Mouse (Mus musculus) embryo, embryonic 10 days (tissue): ENCODE measurements around the gene Ptdss2.

Source experiments
- DNase-seq: peaks from one replicate; pipeline ENCODE4 v3.0.0-alpha.2; 2015; ENCODE audit warnings: low spot score

The Ptdss2 gene

DNA sequence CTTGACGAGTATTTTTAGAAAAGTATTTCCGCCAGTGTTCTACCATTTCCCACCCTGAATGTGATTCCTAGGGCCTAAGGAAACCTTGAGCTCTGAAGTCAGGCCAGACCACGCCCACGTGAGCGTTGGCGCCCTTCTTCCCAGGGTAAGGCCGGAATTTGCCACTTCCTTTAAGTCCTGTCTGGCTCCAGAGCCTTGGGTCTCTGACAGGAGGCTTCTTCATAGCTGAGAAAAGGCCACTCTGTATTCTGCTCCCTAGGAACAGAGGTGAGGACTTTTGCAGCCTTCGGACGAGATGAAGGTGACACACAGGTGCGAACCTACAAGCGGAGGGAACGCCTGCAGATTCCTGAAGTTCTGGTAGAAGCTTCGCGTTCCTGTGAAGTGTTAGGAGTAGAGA lies at the start of gene Ptdss2:
Ptdss2 (plus strand) TSS at position 138 of the 400 bp plus-strand sequence.
- DNase-seq: peak; percentile 64

DNA sequence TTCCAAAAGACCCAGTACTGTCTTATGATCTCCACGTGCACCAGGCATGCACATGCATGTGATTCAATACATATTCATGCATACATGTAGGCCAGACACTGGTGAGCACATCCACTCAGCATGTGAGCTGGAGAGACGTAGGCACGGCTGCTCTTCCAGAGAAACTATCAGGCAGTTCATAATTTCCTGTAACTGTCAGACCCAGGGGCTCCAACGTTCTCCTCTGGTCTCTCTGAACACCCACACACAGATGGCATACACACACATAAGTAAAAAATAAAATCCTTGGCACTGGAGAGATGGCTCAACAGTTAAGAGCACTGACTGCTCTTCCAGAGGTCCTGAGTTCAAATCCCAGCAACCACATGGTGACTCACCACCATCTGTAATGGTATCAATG lies 48.4 kb upstream of the Ptdss2 start:
- DNase-seq: no peak

DNA sequence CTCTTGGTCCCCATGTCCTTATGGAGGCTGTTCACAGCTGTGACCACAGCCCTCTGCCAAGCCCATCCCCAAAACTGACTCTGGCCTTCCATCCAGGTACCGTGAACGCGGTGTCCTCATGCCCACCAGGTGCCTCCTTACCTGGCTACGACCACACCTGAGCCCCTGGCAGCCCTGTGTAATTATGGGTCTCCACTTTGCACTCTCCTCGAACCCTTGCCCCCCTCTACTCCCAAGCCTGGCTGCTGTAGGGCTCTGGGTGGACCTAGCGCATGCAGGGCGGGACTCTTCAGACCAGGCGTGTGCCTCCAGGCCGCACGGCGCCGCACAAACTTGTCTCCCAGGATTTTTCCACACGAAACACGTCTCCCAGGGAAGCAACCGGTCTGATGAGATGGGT lies 44.3 kb upstream of the Ptdss2 start, which contains the start of gene Pkp3:
Pkp3 (plus strand) TSS at position 378 of the 400 bp plus-strand sequence.
- DNase-seq: no peak

DNA sequence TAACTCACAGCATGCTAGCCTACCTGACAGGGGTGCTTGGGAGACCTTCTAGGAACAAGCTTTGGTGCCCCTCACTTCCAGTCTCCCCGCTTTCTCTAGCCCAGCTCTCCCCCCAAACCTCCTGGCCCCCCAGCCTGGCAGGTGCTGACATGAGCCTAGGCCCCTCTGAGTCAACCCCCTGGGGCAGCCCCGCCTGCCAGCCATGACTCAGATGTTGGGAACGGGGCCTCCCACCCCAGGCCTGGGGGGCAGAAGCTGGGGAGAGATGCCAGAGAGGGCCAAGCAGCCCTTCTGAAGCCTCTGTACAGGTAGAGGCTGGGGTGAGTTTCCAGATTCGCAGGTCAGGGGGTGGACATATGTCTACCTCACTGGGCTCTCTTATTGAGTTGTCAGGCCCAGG lies 43.3 kb upstream of the Ptdss2 start:
- DNase-seq: no peak

DNA sequence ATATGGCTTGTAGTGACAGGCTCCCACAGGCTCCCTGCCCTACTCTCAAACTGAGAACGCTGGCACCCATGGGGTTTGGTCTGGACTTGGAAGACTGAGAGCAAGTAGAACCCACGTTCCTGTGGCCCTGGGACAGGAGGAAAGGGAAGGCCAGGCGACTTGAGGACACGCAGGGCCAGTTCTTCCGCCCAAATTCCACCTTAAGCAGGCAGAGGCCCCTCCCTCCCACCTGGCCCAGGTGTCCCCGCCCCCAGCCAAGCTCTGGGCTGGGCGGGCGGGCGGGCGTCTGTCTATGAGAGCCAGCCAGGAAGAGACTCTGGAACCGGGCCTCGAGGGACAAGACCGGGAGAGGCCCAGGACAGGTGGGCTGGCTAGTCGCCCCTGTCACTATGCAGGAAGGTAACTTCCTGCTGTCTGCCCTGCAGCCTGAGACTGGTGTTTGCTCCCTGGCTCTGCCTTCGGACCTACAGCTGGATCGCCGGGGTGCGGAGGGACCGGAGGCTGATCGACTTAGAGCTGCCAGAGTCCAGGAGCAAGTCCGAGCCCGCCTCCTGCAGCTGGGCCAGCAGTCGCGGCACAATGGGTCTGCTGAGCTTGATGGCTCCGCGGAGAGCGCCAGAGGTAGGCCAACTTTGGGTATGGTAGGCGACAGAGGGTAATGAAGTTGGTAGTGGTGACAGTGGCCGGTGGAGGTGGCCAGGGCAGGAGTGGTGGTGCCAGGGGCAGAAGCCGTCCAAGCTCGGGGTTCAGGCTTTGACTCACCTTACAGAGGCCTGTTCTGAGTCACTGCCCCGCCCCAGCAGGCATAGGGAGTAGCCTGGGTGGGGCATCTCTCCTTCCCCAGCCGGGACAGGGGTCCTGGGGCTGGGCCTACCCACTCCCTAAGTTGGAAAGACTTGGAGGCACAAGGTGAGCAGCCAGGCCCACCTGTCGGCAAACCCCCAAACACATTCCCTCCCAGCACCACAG lies 42.4 kb upstream of the Ptdss2 start:
- no peak for DNase-seq

DNA sequence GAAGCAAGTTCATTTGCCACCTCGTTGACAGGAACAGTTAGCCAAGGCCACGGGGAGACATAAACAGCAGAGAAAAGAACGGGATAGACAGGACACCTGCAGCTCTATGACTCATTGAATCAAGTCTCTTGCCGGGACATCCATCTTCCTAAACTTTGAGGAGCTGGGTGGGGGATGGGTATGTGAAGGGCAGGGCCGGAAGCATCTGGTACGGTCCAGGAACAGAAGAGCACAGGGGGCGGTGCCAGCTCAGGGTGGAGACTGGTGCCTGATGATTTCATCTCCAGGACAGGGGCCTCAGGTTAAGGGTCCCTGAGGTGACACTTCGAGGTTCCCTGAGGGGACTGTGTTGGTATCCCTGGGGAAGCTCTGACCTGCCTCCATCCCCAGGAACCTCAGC lies 34.3 kb upstream of the Ptdss2 start:
- DNase-seq: no peak

DNA sequence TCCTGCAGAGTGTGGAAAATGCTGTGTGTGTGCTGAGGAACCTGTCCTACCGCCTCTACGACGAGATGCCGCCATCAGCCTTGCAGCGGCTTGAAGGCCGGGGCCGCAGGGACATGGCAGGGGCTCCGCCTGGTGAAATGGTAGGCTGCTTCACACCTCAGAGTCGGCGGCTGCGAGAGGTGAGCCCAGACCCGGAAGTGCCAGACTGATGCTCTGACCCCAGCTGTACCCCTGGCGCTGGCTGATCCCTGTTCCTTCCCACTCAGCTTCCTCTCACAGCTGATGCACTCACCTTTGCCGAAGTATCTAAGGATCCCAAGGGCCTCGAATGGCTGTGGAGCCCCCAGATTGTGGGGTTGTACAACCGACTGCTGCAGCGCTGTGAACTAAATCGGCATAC lies 33.7 kb upstream of the Ptdss2 start:
- no peak for DNase-seq

DNA sequence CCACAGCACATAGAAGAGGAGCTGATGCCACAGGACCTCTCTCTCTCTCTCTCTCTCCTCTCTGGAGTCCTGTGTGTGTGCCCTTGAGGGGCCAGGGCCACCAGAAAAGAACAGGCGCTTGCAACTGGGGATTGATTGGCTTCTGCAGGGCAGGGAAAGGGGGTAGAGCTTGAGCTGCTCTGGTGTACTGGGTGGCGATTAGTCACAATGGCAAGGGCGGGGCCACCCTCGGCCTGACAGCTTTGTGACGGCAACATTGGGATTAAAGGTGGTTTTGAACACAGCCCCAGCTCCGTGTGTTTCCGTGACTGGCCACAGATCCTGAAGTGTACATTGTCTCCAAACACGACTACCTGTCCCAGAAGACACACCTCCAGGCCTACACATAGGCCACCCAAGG lies 32.0 kb upstream of the Ptdss2 start:
- DNase-seq: no peak

DNA sequence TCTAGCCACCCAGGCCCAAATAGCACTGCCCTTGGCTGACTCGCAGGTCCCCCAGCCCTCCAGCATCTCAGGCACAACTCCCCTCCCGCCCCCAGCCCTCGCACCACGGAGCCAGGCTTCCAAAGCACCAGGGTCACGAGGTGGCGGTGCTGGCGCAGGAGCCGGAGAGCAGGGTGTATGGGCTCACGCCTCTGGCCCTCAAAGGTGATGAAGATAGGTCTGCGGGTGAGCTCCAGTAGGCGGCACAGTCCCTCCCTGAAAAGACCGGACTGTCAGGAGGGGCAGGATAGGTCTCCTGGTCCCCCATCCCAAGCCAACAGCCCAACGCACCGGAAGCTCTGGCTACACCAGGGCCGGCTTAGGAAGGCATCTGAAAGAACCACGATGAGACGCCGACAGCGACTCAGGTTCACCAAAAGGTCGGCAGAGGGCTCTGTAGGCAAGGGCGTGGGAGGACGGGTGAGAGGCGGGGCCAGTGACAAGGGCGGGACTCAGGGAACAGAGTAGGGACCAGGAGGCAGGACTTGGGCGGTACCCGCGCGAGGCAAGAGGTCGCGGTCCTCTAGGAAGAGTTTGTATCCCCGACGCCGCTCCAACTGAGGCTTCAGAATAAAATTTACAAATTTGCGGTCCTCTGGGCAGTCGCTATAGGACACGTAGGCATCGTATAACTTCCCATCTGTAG lies 30.0 kb upstream of the Ptdss2 start:
- peak; percentile 96 for DNase-seq

DNA sequence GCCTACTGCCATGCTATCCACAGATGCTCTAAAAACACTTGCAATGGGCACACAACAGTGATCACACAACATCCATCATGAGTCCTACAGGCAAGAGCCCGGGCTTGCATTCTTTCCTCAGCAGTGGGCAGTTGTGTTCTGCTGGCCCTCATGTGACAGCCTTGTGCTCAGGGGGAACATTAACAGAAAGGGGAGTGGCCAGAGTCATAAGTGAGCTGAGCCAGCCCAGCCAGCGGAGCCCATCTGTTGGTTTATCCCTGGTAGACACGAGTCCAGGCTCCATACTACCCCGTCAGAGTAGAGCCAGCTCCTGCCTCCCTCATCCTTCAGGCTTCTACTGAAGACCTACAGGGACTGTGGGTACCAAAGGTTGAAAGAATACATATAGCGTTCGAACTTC lies 28.2 kb upstream of the Ptdss2 start:
- no peak for DNase-seq

DNA sequence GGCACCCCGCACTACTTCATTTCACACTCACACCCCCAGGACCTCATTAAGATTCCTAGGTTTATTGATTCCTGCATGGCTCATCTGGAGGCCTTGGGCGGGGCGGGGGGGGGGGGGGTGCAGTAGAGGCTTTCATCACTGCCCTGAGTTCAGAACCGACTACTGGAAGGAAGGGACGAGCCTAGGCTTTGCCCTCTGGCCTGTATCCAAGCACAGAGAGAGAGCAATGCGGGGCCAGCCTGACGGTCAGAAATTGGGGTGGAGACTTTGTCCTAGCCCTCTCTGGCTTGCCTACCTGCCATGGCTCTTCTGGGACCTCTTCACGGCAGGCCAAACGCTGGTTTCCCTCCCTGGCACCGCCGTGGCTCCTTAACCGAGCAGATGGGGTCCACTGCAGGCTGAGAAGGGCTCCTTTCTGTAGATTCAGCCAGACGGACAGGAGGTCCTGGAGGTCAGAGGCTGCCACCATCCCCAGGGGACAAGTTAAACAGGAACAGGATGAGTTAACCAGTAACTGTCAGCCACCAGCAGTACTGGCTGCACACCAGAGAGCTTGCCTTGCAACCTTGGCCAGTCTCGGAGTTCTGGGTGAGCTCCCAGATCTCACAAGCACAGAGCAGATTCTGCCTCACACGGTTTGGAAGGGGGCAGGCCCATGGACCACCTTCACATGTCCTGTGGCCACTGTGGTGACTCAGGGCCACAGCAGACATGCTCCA lies 27.5 kb upstream of the Ptdss2 start:
- DNase-seq: no peak

DNA sequence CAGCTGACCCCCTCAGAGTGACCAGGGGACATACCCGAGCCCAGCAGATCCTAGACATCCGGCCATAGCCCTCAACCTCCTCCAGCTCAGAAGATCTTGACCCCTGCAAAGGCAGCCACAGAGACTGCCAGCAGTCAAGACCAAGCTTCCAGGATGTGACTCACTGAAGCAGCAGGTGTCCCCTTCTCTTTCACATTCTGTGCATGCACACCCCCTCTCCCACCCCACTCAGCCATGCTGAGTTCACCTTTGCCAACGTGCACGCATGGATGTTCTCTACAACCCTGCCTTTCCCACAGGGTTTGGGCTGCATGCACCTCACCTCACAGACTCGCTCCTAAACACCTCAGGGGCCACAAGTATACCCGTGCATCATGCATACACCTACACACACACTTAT lies 26.2 kb upstream of the Ptdss2 start:
- DNase-seq: no peak

DNA sequence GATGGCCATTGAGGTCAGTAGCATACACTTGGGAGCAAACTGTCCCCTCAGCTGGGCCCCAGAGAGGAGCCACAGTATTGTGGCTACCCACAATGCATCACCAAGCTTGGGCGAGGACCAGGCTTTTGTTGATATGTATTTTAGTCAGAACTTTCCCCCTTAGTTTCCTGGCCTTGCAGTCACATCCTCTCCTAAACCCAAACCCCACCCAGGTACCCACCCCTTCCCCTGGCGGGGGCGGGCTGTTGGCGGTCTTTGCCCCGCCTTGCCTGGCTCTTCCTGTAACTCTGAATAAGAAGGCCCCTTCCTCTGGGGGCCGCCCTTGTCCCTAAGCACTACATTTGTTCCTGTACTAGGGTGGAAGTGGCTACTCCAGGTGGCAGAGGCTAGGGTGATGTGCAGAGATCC lies 25.5 kb upstream of the Ptdss2 start:
- DNase-seq: no peak

DNA sequence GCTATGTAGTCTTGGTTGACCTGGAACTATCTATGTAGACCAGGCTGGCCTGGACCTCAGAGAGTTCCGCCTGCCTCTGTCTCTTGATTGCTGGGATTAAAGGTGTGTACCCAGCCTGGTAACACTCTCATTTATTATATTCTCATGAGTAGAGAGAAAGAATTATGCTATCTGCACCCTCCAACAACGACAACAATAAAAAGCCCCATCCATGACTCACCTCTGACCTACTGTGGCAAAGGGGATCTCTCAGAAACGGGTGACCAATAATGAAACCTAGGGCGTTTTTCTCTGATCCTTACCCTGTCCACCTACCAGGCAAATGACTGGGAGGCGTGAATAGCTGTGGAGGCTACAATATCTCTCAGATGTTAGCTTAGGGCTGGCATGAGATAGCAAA lies 25.0 kb upstream of the Ptdss2 start:
- DNase-seq: no peak

DNA sequence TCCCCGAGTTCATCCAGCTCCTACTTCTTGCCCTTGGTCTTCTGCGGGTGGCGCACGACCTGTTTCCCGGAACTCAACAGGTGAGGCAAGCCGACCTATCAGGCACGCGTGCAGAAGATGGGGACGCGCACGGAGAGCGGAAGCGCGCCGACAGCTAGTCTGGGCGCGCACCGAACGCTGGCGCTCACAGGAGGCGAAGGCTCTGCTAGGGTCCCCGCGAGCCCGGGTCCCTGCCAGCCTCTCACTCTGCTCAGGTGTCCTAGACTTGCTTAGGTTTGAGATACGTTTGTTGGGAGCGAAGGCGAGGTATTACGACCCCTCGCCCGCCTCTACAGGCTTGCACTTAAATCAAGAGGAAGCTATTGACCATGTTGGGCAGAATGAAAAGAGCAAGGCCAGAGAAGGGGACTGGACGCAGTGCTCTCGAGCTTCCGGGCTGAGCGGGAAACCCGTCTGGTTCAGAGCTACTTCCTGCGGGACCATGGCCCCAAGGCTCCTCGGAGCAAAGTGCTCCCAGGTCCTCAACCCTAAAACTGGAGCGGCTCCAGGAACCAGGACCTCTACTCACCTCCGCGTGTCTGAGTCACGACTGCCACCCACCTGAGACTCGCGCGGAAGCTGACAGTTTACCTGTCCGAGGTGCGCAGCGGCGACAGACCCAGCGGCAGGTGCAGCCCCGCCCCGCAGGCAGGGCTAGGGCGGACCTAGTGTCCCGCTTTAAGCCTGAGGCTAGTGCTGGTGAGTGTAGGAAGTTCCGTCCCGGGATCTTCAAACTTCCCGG lies 22.1 kb upstream of the Ptdss2 start, which contains the start of gene Sigirr:
Sigirr (minus strand) TSS at position 662 of the 781 bp plus-strand sequence.
- peak; percentile 70 for DNase-seq

DNA sequence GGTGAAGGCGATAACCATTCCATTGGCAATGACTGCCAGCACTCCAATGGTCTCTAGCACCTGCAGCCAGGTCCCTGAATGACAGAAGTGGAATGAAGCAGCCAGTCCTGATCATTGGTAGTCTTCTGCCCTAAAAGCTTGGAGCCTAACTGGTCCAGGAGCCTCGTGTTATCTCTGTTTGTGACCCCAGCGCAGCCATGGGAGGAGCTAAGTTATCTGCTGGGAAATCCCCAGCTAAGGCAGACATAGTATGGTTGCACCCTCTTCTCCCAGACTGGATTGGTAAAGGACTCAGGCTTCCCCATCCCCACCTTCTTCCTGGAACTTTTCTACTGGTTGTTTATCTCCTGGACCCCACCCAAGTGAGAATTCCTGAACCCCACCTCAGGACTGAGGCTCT lies 19.0 kb upstream of the Ptdss2 start:
- DNase-seq: no peak

DNA sequence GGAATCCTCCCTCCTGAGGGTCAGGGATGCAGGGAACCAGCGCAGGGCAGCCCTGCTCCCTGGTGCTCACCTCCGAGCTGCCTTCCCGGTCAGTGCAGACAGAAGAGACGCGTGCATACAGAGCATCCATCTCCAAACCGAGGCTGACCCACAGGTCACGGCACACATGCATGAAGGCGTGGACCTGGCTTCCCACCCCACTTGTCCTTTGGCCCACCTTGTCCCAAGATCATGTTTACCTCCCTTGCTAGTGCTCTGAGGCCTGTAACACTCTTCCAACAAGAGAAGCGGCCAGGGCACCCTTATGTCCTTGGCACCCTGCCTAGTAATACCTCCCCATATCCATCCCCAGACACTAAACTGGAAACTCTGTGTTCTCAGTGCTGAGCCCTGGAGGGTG lies 6.3 kb upstream of the Ptdss2 start:
- DNase-seq: no peak

DNA sequence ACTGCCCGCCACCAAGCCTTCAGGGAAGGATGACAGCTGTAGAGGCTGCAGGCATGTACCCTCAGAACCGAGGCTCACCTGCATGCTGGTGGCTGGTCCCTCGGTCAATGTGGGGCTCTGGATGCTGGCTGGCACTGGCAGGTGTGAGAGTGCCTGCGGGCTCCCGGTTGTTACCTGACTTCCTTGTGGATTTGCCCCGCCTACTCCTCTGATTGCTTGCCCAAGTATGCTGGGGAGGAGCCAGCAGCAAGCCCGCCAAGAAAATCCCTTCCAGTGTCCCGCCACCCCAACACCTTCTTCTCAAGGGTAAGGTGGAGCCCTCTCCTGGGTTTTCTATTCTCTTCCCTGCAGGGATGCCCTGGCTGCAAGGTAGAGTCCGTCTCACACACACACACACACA lies 4.5 kb upstream of the Ptdss2 start, which contains the start of gene Ano9:
Ano9 (minus strand) TSS at position 171 of the 400 bp plus-strand sequence.
- no peak for DNase-seq

DNA sequence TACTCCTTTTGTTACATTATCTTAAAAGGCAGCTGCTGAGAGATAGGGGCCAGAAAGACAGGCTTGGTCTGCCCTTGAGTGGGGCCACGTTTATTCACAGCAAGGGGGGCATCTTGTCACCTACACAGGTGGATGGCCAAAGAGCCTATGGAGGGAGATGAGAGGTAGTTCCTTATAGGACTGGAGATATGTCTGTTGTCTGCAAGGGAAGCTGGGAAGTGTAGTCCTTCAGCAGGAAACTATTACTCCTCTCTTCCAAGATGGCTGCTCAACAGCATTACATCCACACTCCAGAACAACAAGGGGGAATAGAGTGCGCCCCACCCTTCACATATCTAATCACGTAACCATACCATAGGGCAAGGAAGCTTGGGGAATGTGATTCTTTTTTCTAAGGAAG lies 2.7 kb upstream of the Ptdss2 start:
- no peak for DNase-seq

DNA sequence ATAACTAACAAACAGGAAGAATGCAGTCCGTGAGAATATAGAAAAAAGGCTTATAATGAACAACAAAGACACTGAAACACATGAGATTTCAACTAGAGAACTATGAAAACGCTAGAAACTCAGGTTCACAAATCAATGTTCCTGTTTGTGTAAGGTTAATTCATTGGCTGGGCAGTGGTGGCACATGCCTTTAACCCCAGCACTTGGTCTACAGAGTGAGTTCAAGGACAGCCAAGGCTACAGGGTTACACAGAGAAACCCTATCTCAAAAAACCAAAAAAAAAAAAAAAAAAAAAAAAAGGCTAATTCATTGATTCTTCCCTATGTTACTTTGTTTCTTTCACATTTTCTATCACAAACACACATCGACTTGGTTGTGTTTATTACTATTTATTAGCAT lies 1.6 kb upstream of the Ptdss2 start:
- no peak for DNase-seq

DNA sequence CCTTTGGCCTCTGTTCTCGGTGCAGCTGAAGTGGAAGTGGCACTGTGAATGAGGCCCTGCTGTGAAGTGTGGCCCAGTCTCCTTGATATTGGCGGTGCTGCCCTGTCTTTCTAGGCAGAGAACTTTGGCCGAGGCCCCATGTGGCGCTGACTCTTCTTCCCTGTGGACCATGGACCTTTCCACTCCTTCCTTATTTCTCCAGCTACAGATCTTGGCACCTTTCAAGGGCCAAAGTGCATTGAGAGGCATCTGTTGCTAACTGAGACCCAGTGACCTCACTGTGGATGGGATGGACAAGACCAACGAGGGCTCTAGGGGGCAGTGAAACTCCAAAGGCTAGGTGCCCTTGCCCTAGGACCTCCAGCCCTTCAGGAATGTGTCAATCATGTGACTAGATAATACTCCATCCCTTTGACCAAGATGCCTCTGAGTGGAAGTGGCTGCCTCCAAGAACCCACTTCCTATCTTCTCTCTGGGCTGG lies 1.1 kb upstream of the Ptdss2 start:
- no peak for DNase-seq
